Mouse (Mus musculus) R1 (cell line): ENCODE data around the gene Npff.

Source experiments
- DNase-seq: peaks from one replicate; pipeline ENCODE4 v3.0.0-alpha.2; 2018; ENCODE audit warnings: low read depth, low spot score

The Npff gene

DNA sequence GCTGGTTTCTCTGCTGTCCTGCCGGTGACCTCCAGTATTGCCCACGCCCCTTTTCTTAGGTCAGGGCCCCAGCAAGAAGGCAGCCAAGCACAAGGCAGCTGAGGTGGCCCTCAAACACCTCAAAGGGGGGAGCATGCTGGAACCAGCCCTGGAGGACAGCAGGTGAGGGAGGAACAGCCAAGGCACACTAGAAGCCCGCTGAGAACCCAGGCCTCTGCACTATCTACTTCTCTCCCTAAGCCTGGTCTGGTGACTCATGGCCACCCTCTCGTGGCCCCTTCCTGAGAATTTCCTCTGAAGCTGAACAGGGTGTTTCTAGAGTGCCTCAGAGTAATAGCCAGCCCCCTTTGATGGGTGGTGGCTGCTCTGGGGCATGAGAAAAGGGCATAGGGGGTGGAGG is 4.3 kb downstream of the Npff start:
- no peak for DNase-seq

DNA sequence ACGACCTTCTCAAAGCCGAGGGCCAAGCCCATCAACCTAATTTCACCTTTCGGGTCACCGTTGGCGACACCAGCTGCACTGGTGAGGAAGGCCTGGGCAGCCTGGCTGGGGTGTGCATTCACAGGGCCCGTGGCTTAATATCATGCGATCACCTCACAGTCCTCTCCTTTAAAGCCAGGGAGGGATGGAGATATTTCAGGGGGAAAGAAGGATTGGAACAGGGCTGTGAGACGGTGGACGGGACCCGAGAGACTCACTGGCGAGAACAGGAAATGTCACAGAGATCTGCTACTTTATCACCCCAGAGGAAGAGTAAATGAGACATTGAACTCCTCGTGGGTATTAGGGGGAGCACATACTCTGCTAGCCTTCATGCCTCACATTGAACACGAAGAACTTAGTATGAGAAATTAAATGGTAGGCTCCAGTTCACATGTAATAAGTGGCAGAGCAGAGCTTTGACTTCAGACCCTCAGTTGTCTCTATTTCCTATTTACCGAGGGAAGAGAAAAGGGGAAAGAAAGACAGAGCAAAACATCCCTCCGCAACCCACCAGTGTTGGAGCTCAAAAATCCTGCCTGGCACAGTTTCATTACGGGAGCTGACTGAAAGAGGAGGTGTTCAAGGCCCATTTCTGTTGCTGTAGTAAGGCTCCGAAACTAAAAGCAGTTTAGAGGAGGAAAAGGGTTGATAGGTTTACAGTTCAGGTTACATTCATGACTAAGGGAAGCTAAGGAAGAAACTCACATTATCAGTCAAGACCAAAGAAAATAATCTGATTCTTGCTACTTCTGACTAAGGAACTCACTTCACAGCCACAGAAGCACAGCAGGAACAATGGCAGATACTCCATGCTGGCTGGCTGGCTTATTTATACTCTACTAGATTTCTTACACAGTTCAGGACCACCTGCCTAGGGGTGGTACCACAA is 5.3 kb downstream of the Npff start:
- DNase-seq, result no peak

DNA sequence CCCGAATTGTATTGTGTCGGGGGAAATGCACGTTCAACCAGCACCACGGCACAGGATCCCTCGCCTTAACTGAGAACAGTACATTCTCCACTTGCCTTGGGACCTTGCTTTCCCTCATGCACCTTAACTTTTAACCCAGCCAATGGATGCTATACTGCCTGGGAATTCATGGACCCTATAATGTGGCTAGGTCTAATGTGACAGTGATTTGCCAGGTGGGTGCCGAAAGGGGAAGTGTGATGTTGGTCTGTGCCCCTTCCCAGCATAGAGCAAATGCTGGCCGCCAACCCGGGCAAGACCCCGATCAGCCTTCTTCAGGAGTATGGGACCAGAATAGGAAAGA is 5.9 kb downstream of the Npff start:
- no peak for DNase-seq

DNA sequence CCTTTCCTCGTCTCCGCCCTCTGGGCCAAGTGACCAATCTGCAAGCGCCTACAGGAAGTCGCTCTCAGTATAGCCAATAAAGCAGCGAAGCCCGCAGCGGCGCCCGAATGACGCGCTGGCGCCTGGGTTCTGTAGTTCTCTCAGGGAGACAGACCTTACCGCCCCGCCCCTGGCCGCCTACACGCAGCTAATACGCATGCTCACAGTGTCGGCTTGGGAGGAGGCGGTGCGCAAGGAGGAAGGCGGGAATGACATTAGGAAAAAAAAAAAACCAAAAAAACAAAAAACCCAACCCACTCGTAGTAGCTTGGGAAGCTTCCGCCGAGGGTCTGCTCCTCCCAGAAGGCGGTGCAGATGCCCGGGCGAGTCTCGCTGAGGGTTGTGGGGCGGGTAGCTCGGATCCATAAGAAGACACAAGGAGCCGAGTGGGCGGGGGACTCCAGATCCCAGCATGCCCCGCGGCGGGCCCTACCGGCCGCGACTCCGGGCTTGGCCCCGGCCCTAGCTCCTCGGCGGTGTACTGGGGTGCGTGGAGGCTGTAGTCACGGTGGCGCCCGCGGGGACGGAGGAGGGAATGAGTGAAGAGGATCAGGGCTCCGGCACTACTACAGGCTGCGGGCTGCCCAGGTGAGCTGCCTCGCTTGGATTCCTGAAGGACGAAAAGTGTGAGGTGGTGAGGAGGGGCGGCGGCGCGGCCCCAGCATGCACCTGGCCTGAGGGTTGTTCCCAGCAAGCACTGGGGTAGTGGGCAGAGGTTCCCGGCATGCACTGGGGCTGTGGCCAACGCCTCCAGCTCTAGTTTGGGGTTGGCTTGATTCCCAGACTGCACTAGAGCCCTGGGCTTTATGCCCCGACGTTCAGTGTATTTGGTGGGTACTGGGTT is 6.5 kb downstream of the Npff start, which contains the start of gene Tarbp2:
Tarbp2 (plus strand) TSS at position 217 of the 883 bp plus-strand sequence.
- peak; percentile 100 for DNase-seq

DNA sequence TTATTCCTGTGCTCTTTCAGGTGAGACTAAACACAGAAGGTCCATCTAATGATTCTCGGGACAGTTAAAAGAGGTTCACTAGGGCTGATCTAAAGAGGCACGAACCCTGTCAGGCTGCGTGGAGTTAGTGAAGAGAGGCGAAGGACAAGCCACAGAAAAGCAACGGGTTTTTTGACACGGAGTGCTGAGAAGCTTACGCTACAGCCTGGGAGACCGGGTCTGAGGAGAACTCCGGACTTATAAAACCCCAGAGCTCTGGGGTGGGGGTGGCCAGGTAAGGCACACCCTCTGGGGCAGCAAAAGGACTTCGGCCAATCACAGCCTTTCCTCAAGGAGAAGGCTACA is 7.1 kb downstream of the Npff start:
- DNase-seq, result no peak

DNA sequence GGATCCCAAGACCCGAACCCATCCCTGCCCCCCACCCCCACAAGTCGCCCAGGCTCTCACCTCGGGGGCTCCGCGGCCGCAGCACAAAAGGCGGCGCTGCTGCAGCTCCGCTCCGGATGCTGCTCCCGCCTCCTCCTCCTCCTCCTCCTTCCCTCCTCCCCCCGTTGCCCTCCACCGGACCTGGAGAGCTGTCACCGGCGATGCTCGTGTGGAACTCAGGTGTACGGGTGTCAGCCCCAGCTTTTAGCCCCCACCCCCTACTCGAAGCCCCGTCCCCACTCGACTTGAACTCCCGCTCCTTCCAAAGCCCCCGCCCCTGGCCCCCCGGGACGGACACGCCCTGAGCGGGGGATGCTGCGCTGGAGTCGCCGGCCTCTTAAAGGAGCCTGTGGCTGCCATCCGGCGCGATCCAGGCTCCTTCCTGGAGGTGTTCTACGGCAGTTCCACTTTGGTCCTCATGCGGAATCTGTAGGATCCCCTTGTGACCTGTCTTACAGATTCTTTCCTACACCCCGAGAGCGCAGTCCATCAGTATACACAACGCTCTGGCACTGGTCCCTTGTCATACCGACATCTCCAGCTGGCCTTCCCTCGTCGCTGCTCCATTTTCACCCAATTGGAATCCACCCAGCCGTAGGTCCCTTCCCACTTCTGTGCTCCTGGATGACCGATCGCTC is 7.9 kb downstream of the Npff start, which contains the start of gene Map3k12:
Map3k12 (minus strand) TSS at position 337 of the 677 bp plus-strand sequence.
- DNase-seq, result peak; percentile 75

DNA sequence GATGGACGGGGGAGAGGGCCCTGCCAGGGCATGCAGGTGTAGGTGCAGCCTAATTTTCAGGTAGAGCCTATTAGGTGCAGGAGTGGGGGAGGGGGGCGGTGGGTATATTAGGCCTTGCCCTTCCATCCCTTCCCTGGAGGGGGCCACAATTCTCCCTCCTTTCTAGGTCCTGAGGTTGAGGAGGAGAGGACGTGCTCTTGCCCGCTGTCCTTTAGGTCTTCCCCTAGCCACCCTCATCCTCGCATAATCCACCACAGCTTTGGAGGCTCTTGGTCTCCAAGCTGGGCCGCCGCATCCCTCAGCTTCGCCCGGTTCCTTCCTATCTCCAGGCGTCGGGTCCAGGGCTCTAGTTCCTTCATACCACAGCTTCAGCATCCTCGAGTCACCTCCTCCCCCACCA is 8.4 kb downstream of the Npff start:
- peak; percentile 54 for DNase-seq

DNA sequence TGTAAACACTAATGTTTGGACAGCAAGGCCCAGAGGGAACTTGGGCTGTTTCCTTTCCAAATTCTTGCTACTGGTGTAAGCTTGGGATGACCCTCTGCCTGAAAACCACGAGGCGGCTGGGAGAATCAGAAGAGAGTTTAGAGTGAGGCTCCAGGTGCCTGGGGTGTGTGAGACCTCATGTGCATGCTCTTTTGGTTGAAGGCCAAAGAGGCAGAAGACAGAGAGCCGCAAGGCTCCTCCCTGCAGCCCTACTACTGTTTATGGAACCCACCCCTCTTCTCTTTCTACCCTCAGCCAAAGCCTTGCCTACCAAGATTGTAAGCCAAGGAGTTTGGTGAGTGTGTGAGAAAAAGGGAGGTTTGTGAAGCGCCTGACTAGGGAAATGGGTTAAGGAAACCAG is 9.0 kb downstream of the Npff start:
- no peak for DNase-seq

DNA sequence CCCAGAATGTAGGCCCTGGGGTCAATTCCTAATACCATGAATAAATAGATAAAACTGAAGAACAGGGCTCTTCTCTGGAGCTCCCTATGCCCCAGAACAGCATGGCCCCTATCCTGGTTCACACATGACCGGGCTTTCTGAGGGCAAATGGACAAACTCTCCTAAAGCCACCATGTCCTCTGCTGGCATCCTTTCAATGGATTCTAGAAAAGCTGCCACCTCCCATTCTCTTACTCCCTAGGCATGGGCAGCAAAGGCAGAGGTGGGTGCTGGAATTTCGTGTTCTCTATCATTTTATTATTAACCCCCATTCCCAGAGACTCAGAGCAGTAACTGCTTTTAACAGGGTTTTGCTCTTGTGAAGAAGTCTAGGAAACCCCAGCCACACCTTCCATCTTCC is 9.5 kb downstream of the Npff start:
- no peak for DNase-seq

DNA sequence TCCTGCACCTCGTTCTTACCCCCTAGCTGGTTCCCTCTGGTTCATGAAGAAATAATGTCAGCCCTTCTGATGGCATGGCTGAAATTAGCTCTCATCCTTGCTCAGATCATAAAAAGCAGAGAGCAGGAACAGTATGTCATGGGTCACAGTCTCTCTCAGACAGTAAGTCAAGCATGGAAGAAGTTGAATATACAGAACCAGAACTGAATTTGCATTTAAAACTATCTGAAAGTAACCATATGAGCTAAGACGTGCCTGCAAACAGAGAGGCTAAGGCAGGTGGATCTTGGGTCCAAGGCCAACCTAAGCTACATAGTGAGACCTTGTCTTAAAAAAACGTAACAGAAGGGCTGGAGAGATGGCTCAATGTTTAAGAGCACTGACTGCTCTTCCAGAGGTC is 11.7 kb downstream of the Npff start:
- no peak for DNase-seq

DNA sequence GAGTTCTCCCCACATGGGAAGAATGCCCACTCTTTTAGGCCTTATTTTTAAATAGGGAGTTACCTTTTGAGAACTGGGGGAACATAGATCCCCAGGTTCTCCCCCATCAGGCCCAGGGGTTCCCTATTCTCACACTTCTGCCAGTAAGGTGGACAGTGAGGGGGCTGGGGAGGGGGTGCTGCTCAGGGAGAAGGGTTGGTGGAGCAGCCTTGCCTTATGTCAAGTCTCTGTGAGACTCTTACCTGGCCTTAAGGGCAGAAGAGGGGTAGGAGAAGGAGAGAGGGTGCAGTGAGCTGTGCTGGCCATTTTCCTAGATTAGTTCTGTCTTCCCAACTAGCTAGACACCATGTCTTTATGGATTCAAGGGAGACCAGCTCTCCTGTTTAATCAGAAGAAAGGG is 12.3 kb downstream of the Npff start:
- no peak for DNase-seq

DNA sequence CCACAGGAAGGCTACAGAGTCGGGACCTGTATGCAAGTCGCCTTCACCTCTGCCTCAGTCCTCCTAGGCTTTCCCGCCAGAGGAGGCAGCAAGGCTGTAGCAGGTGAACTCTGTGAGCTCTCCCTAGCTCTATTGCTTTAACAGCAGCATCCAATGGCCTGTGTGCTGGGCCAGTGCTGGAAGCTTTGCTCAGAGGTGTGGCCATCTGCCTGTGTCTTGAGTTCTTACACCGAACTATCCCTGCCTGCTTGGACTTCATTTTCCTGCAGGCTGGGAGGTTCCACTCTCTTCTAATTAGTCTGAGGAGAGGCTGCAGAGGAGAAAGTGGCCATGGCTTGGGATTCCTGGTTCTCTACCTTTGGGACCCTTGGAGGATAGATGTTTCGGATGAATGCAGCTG is 12.7 kb downstream of the Npff start:
- no peak for DNase-seq

DNA sequence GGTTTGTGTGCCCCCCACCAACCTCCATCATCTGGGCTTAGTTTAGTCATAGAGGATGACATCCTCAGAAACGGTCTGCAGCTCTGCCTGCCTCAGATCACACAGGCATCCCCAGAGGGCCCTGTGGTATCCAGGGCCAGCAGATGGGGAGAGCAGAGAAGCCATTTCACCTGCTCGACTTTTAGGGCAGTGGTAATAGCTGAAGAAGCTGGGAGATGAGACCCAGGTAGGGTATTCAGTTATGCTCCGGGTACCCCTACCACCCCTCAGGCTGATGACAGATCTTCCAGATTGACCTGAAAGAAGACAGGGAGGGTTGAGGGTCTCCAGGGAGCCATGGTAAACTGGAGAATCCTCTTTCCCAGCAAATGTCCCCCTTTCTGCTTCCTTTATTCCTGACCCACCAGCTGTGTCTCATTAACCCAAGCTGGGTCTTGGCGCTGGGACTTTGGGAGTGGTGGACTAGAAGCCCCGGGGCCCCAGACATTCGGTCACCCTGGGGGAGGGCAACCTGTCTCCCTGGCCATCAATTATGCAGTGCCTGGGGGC is 13.4 kb downstream of the Npff start:
- no peak for DNase-seq

DNA sequence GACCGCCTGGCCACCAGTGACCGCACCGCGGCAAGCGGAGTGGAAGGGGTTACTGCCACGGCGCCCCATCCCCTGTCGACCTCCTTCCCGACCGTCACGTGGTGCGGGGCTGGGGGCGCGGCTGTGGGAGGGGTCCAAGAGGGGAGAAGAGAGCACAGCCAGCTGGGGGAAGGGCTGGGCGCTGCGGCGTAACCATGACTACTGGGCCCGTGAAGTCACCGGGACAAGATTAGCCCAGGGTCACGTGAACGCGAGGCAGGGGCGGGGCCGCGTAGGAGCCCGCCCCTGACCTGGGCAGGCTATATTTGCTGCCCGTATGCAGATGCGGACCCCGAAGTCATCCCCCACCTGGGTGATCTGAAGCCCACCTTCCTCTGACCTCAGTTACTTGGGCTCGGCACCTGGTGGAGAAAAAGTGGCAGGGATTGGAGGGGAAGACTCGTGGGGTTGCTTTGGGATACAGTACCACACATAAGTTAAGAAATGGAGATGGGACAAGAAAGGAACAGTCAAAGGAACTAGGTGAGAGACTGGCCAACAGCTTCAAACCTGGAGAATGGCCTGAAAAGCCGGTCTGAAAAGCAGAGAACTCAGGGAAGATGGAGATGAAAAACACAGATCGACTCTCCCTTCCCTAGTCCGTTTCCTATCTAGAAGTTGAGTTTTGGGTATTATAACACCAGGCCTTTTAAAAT is 14.0 kb downstream of the Npff start:
- DNase-seq, result peak; percentile 98

DNA sequence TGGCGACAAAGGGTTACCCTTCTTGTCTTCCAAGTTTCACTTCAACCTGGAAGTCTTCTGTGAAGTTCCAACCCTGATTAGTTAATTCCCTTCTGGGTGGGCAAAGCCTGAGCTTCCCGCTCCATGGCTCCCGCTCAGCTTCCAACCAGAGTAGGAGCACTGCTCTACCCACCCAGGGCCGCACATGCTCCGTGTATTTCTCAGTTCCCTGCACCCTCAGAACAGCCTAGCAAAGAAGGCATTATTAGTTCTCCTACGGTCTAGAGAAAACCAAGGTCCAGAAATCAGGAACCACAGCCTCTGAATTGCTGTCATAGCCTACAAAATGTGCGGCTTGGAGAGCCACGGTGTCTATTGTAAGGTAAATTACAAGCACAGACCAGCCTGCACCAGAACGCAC is 14.6 kb downstream of the Npff start:
- no peak for DNase-seq

DNA sequence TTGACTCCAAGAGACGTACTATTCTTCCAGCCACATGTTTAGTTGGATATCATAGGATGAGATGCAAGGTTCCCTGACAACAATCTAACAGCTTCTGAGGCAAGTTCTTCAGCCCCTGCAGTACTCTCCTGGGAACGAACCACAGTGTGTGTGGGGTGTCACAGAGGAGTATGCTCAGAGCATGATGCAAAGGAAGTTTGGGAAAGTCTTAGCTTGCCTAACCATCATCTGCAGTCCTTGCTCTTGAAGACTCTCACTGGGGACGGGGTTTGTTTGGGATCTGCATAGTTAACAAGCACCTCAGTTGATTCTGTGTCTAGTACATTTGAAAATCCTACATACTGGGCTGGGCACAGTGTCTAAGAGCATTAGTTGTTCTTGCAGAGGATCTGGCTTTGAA is 16.4 kb downstream of the Npff start:
- DNase-seq, result no peak

DNA sequence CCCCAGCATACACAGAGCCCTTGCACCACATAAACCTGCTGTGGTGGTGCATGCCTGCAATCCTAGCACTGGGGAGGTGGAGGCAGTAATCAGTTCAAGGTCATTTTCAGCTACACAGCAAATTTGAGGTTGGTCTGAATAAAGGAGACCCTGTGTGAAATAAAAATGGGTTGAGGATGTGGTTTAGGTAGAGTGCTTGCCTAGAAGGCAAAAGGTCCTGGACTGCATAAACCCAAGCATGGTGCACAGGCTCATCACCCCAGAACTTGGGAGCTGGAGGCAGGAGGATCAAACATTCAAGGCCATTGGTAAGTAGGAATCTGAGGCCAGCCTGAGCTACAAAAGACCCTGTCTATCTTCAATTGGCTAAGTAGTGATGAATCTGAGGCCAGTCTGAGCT is 17.2 kb downstream of the Npff start:
- DNase-seq, result no peak

DNA sequence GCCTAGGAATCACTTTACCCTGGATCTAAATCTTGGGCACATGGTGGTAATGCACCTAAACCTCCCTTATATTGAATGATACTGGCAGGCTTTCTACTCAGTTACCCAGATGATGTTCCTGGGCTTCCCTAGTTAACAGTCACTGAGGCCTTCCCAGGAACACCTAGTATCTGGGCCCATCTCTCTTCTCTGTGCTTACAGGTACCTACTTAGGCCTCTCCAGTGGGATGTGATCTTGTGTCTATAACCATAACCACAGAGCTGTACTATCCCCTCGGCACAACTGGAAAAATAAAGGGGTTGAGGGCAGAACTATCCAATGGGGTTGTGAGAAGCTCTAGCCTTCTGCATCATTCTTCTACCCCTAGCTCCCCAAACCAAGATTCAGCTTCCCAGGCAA is 17.9 kb downstream of the Npff start:
- DNase-seq, result no peak

DNA sequence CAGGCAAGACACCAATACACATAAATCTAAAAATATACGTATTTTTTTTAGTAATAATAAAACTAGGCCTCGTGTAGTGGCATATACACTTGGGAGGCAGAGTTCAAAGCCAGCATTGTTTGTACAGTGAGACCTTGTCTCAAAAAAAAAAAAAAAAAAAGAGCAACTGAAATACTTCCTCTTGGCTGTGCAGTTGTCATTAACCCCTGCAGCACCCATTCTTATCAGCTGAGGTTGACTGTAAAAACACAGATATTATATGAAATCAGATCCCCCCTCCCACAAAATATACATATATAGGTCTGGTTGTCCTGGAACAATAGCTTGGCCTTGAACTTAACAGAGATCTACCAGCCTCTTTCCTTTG is 18.3 kb downstream of the Npff start:
- DNase-seq, result no peak

DNA sequence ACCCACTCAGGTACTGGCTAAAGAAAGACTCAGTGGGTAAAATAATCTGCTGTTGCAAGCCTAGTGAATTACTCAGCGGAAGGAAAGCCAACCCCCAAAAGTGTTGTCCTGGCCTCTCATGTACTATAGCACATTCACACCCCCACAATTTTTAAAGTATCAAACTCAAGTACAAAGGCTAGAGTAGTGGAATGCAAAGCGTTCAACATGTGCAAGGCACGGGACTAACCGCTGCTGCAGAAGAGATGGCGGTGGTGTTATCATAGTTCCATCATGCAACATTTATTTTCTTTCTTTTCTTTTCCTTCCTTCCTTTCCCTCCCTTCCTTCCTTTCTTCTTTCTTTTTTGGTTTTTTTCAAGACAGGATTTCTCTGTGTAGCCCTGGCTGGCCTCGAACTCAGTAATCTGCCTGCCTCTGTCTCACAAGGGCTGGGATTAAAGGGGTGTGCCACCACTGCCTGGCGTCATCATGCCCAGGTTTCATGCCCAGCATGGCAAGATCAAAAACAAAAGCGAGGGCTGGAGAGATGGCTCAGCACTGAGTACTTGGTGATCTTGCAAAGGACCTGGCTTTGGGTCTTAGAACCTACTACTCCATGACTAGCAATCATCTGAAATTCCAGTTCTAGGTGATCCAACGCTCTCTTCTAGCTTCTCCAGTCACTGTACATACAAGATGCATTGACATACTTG is 18.8 kb downstream of the Npff start:
- DNase-seq, result no peak
